Mouse (Mus musculus): ENCODE data around the gene Nadk2.

The Nadk2 gene

DNA sequence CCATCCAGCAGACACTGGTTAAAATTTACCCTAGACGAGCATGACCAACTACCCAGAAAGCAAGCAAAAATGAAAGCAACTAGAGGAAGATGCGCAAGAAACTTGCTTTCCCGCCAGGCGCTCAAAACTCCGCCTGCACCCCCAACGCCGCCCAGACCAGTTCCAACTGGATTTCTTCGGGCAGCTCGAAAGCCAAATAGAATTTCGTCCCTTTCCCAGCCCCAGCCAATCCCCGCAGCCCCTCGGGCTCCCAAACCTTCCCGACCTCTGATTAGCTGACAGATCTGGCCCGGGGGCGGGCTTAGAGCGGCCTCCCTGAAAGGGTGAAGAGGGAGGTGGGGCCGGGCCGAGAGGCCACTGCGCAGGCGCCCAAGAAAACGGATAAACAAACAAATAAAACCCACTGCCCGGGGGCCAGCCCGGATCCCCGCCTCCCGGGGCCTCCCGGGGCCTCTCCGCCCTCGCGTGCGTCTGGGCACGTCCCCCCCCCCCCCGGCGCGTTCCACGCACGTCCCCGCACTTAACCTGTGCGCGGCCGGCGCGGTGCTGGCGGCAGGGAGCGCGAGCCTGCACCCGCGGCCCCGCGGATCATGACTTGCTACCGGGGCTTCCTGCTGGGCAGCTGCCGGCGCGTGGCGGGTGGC, at the start of gene Nadk2:
Gene Nadk2, plus strand, starts transcription at position 349 of the 644 bp plus-strand sequence.
- DNase-seq (ENCODE audit: low spot score in 2 of 2), result peak; percentile 95 to 99

DNA sequence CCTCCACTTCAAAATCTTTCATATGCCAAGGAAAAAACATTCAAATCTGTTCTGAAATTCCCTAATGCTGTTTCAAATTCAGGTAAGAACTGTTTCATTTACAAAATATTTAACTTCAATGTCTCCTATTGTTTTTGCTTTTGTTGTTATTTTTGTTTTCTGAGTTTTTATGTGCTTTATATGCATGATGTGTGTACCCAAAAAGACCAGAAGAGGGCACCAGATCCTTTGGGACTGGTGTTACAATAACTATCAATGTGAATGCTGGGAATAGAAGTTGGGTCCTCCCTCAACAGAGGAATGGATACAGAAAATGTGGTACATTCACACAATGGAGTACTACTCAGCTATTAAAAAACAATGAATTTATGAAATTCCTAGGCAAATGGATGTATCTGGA, 15.4 kb upstream of the Nadk2 start:
- DNase-seq (ENCODE audit: low spot score in 2 of 2), result no peak

- no peak for DNase-seq (ENCODE audit: low spot score in 2 of 2)
Observed at GRCm38 (mm10) chr15:9059856-9060255, 11.2 kb upstream of the Nadk2 start.

GRCm38 (mm10) chr15:9061150-9061882, 9.7 kb upstream of the Nadk2 start:
- no peak for DNase-seq (ENCODE audit: low spot score in 2 of 2)

GRCm38 (mm10) chr15:9068881-9069280, 2.2 kb upstream of the Nadk2 start:
- DNase-seq (ENCODE audit: low spot score in 2 of 2), result no peak

DNA sequence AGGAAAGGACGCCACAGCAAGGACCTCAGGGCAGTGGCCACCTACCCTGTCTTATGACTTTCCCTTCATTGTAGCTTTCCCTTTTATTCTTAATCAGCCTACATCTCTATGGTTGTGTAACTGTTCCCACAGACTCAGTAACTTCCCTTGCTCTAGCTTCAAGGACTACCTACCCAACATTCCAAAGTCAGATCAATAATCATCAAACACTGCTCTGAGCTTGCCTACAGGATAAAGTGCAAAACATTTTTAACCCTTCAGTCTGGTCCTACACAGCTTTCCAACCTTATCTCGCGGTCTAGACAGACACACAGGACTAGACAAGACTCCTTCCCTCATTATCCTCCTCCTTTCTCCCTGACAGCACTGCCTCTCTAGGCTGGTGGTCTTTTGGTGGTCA, 707 bp upstream of the Nadk2 start:
- DNase-seq (ENCODE audit: low spot score in 2 of 2), result peak in 1 of 2 experiments; percentile 38

DNA sequence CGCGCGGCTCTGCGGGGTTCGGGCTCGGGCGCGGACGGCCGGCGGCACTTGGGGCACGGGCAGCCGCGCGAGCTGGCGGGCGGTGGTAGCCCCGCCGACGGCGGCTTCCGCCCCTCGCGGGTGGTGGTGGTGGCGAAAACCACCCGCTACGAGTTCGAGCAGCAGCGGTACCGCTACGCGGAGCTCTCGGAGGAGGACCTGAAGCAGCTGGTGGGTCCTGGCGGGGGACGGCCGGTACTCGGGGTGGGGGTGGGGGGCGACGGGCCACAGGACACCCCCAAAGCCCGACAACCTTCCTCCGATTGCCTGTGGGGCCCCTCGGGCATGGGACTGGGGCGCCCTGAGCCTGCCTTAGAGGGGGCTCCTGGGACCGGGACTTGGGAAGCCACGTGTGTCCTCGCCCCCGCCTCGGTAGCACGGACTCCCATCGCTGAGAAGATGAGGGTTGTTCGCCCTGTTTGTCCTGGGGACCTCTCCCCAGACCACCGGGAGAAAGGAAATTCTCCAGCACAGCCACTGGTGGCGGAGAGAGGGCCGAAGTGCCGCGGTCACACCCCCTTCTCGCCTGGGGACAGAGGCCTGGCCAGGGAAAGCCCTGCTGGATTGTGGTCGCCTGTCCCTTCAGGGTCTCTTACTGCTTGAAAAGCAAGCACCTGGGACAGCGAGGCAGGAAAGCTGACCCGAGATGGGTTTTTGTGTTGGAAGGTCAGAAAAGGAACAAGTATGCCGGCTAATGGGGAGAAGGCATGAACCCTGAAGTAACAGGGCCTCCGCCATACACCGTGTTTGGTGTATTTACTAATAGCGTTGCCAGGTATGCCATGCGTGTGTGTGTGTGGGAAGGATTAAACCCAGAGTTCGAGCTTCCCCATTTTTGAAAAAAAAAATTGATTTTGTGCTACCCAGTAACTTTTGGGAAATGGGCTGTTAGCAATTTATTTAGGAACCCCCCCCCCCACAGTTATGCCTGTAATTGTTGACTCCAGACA, 790 bp downstream of the Nadk2 start:
- DNase-seq (ENCODE audit: low spot score in 2 of 2), result peak; percentile 68 to 78

GRCm38 (mm10) chr15:9072630-9073029, 1.6 kb downstream of the Nadk2 start:
- no peak for DNase-seq (ENCODE audit: low spot score in 2 of 2)

DNA sequence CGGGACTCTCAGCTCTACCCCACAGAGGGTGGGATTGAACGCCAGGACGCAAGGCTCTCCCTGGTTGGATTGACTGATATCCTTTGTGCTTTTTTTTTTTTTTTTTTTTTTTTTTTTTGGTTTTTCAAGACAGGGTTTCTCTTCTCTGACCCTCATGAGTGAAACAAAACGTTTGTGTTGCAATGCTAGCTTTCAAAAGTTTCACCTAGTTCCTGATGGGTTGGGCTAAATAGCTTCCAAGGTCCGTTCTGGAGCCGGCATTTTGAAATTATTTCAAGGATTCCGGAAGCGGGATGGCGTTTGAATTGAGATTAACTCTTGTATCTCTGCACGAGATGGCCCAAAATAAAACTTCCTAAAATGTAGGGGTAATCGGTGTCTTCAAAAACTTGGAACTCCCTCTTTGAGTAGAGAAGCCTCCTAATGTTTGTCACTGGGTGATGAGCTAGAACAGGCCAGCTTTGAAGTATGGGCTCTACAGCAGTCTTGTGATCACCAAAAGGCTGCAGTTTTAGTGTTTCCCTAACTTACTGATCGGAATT, 2.1 kb downstream of the Nadk2 start:
- no peak for DNase-seq (ENCODE audit: low spot score in 2 of 2)

GRCm38 (mm10) chr15:9073684-9074083, 2.6 kb downstream of the Nadk2 start:
- no peak for DNase-seq (ENCODE audit: low spot score in 2 of 2)

DNA sequence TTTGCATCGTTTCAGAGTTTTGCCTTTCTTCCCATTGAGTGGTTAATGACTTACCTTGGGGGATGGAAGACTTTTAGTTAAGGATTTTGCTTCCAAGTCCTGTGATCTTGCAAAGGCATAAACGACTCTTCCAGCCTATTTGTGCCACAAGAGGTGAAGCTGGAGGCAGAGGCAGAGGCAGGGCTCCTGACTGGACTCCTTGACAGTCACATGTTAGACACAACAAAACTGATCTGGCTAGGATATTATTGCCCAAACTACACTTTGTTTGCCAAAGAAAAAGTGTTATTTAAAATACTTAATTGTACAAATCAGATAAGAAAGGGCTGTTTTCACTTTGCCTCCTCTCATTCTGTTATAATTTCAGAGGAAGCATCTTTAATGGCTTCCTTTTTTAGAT, 3.1 kb downstream of the Nadk2 start:
- no peak for DNase-seq (ENCODE audit: low spot score in 2 of 2)

DNA sequence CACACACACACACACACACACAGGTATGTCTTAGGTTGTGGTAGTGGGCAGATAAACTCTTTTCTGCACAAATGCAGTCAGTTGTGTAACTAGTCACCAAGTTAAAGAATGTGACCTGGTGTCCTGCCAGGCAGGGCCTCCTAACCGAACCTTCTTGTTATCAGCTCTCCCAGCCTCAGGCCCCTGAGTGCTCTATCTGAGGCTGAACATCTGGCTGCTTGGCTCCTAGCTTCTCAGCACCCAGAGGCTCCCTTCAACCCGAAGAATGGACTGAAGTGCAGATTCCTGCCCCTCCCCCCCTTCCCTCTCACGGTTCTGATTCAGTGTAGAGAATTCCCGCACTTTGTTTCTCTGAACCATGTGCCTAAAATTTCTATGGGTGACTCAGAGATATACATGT, 3.6 kb downstream of the Nadk2 start:
- DNase-seq (ENCODE audit: low spot score in 2 of 2), result peak; percentile 58 to 84

DNA sequence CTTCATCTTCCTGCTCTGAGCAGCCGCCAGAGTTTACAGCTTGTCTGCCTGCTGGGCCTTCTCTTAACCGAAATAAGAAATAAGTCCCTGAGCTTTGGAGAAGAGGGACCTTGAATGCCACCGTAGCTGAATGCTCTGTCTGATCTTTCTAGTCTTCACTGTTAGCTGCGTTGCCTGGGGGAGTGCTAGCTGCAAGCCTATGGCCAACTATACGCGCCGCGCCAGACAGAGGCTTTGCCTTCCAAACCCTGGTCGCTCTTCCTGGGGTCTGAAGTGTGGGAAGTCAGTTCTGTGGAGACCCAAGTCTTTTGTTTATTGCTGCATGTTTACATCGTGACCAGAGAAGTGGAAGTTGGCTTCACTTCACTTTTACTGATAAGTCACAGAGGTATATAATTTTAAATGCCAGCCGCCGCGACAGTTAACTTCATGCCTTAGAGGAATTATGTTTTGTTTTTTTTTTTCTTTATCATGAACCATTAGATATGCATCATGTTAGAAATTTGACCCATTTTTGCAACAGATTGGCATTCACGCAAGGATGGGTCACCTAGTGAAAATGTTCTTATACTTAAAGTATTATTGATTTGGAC, 4.6 kb downstream of the Nadk2 start:
- DNase-seq (ENCODE audit: low spot score in 2 of 2), result no peak

- DNase-seq (ENCODE audit: low spot score in 2 of 2), result peak; percentile 47 to 61
Observed at GRCm38 (mm10) chr15:9078481-9079300, 7.6 kb downstream of the Nadk2 start.

DNA sequence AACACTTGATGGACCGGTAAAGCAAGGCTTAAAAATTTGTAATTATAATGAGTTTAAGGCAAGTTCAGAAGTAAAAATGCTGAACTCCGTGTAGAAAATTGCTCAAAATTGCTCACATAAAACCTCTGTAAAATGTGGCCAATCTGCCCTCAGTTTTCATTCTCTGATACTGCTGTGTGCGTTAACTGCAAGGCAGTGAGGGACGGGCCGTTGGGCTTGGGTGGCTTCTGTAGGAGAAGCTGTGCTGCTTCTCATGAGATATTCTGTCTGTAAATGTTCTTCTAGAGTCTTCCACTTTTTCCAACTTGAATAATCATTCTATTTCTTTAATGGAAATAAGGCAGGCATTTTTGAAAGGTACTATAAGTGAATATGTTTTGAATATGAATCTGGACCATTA, 8.6 kb downstream of the Nadk2 start:
- DNase-seq (ENCODE audit: low spot score in 2 of 2), result no peak

GRCm38 (mm10) chr15:9080206-9080605, 9.1 kb downstream of the Nadk2 start:
- no peak for DNase-seq (ENCODE audit: low spot score in 2 of 2)

DNA sequence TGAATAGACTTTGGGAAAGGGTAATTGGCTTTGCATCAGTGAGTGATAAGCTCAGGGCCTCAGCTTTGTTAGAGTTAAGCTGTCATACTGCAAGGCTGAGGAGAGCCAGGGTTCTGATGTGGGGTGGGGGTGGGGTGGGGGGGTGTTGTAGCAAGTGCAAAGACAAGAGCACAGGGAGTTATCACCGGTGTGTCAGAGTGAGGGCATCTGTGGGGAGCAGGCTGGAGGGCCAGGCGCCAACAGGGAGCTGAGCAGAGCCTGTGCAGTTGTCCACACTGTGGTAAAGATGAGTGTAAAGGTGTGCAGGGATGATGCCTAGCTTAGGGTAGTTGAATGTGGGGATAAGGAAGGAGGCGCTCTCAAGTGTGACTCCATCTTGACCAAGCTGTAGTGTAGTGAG, 10.2 kb downstream of the Nadk2 start:
- DNase-seq (ENCODE audit: low spot score in 2 of 2), result no peak

DNA sequence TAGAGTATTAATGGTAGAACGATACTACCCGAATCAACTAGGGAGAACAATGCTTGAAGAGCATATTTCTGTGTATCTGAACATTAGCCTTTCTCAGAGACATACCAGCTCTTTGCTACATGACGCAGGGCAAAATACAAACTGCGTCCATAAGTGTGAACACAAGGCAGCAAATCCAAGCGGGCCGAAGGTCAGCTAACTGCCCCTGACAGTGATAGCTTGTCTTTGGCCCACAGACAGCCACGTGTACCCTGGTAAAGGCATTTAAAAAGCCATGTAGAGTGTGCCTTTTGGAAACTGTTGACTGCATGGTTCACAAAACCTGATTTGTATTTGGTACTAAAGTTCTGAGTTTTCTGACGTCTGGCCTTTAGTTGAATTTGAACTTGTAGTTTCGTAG, 11.7 kb downstream of the Nadk2 start:
- no peak for DNase-seq (ENCODE audit: low spot score in 2 of 2)

DNA sequence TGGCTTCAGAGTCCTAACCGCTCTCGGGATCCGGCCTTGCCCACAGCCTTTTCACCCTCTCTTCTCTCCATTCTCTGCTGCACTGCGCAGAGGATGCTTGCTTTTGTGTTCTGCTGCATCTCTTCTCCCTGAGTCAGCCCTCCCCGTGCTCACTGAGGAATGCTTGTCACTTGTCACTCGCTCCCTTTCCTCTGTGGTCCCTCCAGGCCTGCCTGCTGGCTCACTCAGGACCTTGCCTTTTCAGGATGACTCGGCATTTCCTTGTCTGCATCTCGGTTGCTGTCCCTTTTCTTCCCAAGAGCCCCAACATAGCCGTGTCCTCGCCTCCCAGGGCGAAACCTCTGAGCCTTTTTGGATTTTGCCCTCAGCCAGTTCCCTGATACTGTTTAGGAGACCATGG, 15.8 kb downstream of the Nadk2 start:
- peak in 1 of 2 experiments; percentile 41 for DNase-seq (ENCODE audit: low spot score in 2 of 2)

DNA sequence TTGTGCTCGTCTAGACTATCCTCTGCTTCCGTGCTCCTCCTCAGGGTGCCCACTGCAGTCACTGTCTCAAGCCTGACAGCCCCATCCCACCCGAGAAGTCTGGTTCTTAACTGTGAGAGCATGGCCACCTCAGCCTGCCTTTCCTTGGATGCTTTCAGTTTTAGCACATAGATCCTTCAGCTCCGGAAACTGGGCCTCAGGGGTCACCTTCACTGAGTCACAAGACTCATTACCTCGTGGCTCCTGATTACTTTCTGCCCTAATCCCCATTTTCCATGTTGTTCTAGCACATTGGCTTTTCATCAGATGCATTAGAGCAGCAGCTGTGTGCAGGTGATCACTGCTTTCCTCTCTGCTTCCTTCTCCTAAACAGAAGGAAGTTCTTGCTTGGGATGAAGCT, 16.4 kb downstream of the Nadk2 start:
- no peak for DNase-seq (ENCODE audit: low spot score in 2 of 2)
